Mouse (Mus musculus) heart, embryonic 13.5 days (tissue): ENCODE data around the gene Lingo1. TPM values are rescaled to one million over a fixed set of nuclear protein-coding genes. Genes with fewer than 3 reads are reported as not detected.

Experiments
- ATAC-seq: fragments of 200-750 bp; cut with Nextera tagmentation; 2 replicates; pipeline ENCODE4 v1.8.0; 2017; ENCODE audit warnings: moderate TSS enrichment; ENCODE audit not compliant: insufficient number of reproducible peaks, low FRiP score, low TSS enrichment; ENCODE audit errors: extremely low read depth
- H3K27ac ChIP-seq: fragments of 300-500 bp; sonication (generic); replicated peaks from 2 replicates; pipeline ENCODE4 v1.5.1; 2015; ENCODE audit warnings: moderate library complexity, mild to moderate bottlenecking, inconsistent platforms
- H3K27me3 ChIP-seq: fragments of 300-500 bp; sonication (generic); replicated peaks from 2 replicates; pipeline ENCODE4 v1.6.1; 2015; ENCODE audit warnings: mild to moderate bottlenecking, inconsistent platforms
- H3K36me3 ChIP-seq: fragments of 300-500 bp; sonication (generic); 2 replicates; pipeline ENCODE4 v1.6.1; 2015; ENCODE audit warnings: mild to moderate bottlenecking, inconsistent platforms
- H3K4me1 ChIP-seq: fragments of 300-500 bp; sonication (generic); 2 replicates; pipeline ENCODE4 v1.6.1; 2015; ENCODE audit warnings: inconsistent platforms
- H3K4me2 ChIP-seq: fragments of 300-500 bp; sonication (generic); 2 replicates; pipeline ENCODE4 v1.6.1; 2015; ENCODE audit warnings: inconsistent platforms, mild to moderate bottlenecking, moderate library complexity
- H3K4me3 ChIP-seq: fragments of 300-500 bp; sonication (generic); 2 replicates; pipeline ENCODE4 v1.5.1; 2015; ENCODE audit warnings: moderate library complexity, mild to moderate bottlenecking, inconsistent platforms
- H3K9ac ChIP-seq: fragments of 300-500 bp; sonication (generic); 2 replicates; pipeline ENCODE4 v1.6.1; 2015; ENCODE audit warnings: inconsistent platforms, mild to moderate bottlenecking, moderate library complexity
- H3K9me3 ChIP-seq: fragments of 300-500 bp; sonication (generic); 2 replicates; pipeline ENCODE4 v1.6.1; 2016; ENCODE audit warnings: inconsistent platforms
- WGBS: fragments of 180-500 bp; shearing (Covaris S2); methylation state at CpG from one replicate; pipeline ENCODE4 v1.1.7; 2015; ENCODE audit warnings: mixed read lengths; 5-methylcytosine and 5-hydroxymethylcytosine counted together
- polyA plus RNA-seq: library from polyadenylated mRNA; unstranded; fragments of >200 nt; fragmentation: Nextera tagmentation; extraction: Ambion mirVana; gene quantifications from 2 replicates; pipeline ENCODE4 v1.2.1, GENCODE M21; 2015

The Lingo1 gene
- polyA plus RNA-seq, 1 experiment from 2014 or later: 2.3 TPM

DNA sequence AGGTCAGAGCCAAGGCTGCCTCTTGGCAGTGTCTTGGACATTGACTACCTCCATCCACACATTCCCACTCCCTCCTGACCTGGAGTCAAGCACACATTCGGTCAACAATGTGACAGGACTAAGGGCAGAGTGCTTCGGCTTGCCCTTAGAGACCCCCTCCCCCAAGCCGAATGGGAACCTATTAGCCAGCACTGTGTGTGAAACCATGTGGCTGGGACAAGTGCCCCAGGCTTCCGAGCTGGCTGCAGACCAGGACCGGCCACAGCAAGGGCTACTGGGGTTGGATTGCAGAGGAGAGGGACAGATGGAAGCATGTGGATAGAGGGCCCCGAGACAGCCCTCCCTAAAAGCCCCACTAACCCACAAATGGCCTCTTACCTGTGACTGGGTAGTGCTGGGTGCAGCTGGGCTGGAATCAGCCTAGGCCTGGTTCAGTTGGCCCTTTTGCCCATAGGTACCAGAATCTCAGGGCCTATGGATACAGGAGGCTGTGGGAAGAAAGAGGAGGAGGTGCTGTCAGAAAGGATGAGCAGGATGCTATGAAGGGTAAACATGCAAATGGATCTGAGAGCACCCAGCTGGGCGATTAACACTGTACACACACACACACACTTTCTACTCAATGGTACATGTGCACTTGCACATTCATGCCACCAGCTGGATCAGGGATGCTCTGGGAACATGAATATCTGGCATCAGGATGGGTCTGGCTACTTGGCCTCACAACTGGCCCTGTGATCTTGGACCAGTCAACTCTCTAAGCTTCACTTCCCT is 20.9 kb downstream of the Lingo1 start:
- H3K9ac ChIP-seq: no peak overlapping the region
- H3K4me2 ChIP-seq: no peak overlapping the region
- no peak for ATAC-seq
- peaks cover 66% of the 10 kb centered on the region for H3K27me3 ChIP-seq
- H3K9me3 ChIP-seq: no peaks in the 10 kb centered on the region
- WGBS: 58% methylated on average over 7 of the region's 7 CpGs
- no peaks in the 10 kb centered on the region for H3K36me3 ChIP-seq
- H3K27ac ChIP-seq: no peak overlapping the region
- no peaks in the 10 kb centered on the region for H3K4me1 ChIP-seq
- H3K4me3 ChIP-seq: no peak overlapping the region

- H3K27me3 ChIP-seq: peaks cover 73% of the 10 kb centered on the region
- H3K4me3 ChIP-seq: no peak overlapping the region
- H3K4me2 ChIP-seq: no peak overlapping the region
- 37% methylated on average over 6 of the region's 6 CpGs for WGBS
- no peaks in the 10 kb centered on the region for H3K9me3 ChIP-seq
- no peak for ATAC-seq
- H3K9ac ChIP-seq: no peak overlapping the region
- no peak overlapping the region for H3K27ac ChIP-seq
- H3K36me3 ChIP-seq: no peaks in the 10 kb centered on the region
- no peaks in the 10 kb centered on the region for H3K4me1 ChIP-seq
Observed at GRCm38 (mm10) chr9:56774231-56774630, 22.0 kb downstream of the Lingo1 start.

DNA sequence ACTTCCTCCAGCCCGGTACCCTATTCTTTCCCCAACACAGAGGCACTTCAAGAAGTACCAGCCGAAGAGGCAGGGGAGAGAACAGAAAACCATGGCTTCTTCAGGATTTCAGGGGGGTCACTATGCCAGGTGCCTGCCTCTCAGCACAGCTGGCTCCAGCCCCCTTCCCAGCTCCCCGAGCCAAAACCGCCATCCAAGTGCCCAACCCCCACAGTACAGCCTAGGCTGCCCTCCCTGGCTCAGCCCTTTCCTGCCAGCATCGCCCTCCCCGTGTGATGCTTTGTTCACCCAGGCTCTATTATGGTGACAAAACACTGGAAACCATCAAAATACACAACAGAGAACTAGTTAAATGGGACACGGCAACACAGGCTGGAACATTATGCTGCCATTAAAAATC is 22.6 kb downstream of the Lingo1 start:
- Histone ChIP-seq H3K4me2 (no peak overlapping the region), H3K9ac (no peak overlapping the region)

DNA sequence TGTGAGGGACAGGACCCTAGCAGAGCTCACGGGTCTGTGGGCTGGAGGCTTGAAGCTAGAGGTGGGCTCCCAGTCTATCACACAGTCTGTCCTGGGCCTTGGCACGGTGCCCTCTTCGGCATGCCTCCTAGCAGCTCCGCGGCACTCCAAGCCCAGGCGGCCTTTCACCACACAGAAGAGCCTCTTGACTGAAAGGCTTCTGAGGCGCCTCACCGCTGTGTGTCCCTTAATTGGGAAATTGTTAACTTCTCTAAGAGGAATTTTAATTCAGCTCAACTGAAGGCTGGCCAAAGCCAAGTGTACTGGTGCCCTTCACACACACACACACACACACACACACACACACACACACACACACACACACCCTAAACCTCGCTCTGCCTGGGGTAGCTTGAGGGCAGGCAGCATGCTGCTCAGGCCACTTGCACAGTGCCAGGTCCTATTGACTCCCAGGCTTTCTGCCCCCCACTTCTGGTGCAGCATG is 28.6 kb downstream of the Lingo1 start:
- peaks cover 70% of the 10 kb centered on the region for H3K27me3 ChIP-seq
- H3K9ac ChIP-seq: no peak overlapping the region
- H3K4me3 ChIP-seq: no peak overlapping the region
- 50% methylated on average over 9 of the region's 9 CpGs for WGBS
- no peak for ATAC-seq
- H3K4me1 ChIP-seq: peaks cover 11% of the 10 kb centered on the region
- no peaks in the 10 kb centered on the region for H3K9me3 ChIP-seq
- H3K27ac ChIP-seq: 0 out of 2 replicates have a peak overlapping the region, but pooled peaks have one; percentile 3
- H3K4me2 ChIP-seq: no peak overlapping the region
- H3K36me3 ChIP-seq: no peaks in the 10 kb centered on the region

More for the DNA sequence above, 22.6 kb downstream of the Lingo1 start:
- Histone ChIP-seq H3K27me3 (peaks cover 76% of the 10 kb centered on the region), H3K36me3 (no peaks in the 10 kb centered on the region), H3K4me1 (no peaks in the 10 kb centered on the region), H3K4me3 (no peak overlapping the region), H3K27ac (no peak overlapping the region), H3K9me3 (no peaks in the 10 kb centered on the region)
- ATAC-seq: no peak
- 71% methylated on average over 7 of the region's 7 CpGs for WGBS

- Histone ChIP-seq H3K27me3 (peaks cover 66% of the 10 kb centered on the region), H3K36me3 (no peaks in the 10 kb centered on the region), H3K9ac (no peak overlapping the region), H3K4me1 (peaks cover 11% of the 10 kb centered on the region), H3K27ac (no peak overlapping the region), H3K4me2 (no peak overlapping the region), H3K4me3 (no peak overlapping the region), H3K9me3 (no peaks in the 10 kb centered on the region)
- ATAC-seq: no peak
- 66% methylated on average over 11 of the region's 11 CpGs for WGBS
Observed at GRCm38 (mm10) chr9:56766629-56767357, 29.5 kb downstream of the Lingo1 start.

GRCm38 (mm10) chr9:56762106-56762562 is 34.1 kb downstream of the Lingo1 start:
- peaks cover 74% of the 10 kb centered on the region for H3K27me3 ChIP-seq

GRCm38 (mm10) chr9:56757791-56758190 is 38.5 kb downstream of the Lingo1 start:
- Histone ChIP-seq H3K27me3 (peaks cover 74% of the 10 kb centered on the region), H3K9me3 (no peaks in the 10 kb centered on the region), H3K36me3 (no peaks in the 10 kb centered on the region), H3K4me1 (peaks cover 5% of the 10 kb centered on the region; the same call in 1 of the 2 replicates), H3K4me3 (no peak overlapping the region), H3K4me2 (peak overlapping the region; percentile 12; the same call in 1 of the 2 replicates), H3K27ac (no peak overlapping the region), H3K9ac (no peak overlapping the region)
- ATAC-seq: no peak
- 35% methylated on average over 11 of the region's 11 CpGs for WGBS

More at GRCm38 (mm10) chr9:56762106-56762562, 34.1 kb downstream of the Lingo1 start:
- no peak overlapping the region for H3K4me2 ChIP-seq
- H3K9me3 ChIP-seq: no peaks in the 10 kb centered on the region
- peaks cover 5% of the 10 kb centered on the region; the same call in 1 of the 2 replicates for H3K4me1 ChIP-seq
- ATAC-seq: no peak
- H3K9ac ChIP-seq: no peak overlapping the region
- H3K4me3 ChIP-seq: no peak overlapping the region
- no peaks in the 10 kb centered on the region for H3K36me3 ChIP-seq
- no peak overlapping the region for H3K27ac ChIP-seq
- 79% methylated on average over 9 of the region's 9 CpGs for WGBS

GRCm38 (mm10) chr9:56755119-56755518 is 41.1 kb downstream of the Lingo1 start:
- peaks cover 5% of the 10 kb centered on the region; the same call in 1 of the 2 replicates for H3K4me1 ChIP-seq
- H3K36me3 ChIP-seq: no peaks in the 10 kb centered on the region
- no peak overlapping the region for H3K4me2 ChIP-seq
- H3K27ac ChIP-seq: no peak overlapping the region
- H3K27me3 ChIP-seq: peaks cover 62% of the 10 kb centered on the region
- no peaks in the 10 kb centered on the region for H3K9me3 ChIP-seq
- no peak overlapping the region for H3K9ac ChIP-seq
- H3K4me3 ChIP-seq: no peak overlapping the region
- ATAC-seq: no peak
- 80% methylated on average over 5 of the region's 5 CpGs for WGBS

GRCm38 (mm10) chr9:56753386-56753785 is 42.9 kb downstream of the Lingo1 start:
- no peaks in the 10 kb centered on the region for H3K9me3 ChIP-seq
- no peak overlapping the region for H3K4me2 ChIP-seq
- H3K9ac ChIP-seq: no peak overlapping the region
- no peak overlapping the region for H3K27ac ChIP-seq
- no peak overlapping the region for H3K4me3 ChIP-seq
- no peaks in the 10 kb centered on the region for H3K36me3 ChIP-seq
- 66% methylated on average over 6 of the region's 6 CpGs for WGBS
- no peak for ATAC-seq
- H3K4me1 ChIP-seq: peaks cover 5% of the 10 kb centered on the region; the same call in 1 of the 2 replicates
- peaks cover 55% of the 10 kb centered on the region for H3K27me3 ChIP-seq

- Histone ChIP-seq H3K9me3 (no peaks in the 10 kb centered on the region), H3K27ac (no peak overlapping the region), H3K4me2 (no peak overlapping the region), H3K27me3 (peaks cover 30% of the 10 kb centered on the region), H3K4me3 (no peak overlapping the region), H3K9ac (no peak overlapping the region), H3K36me3 (no peaks in the 10 kb centered on the region), H3K4me1 (no peaks in the 10 kb centered on the region)
- WGBS: 62% methylated on average over 5 of the region's 5 CpGs
- no peak for ATAC-seq
Observed at GRCm38 (mm10) chr9:56748056-56748455, 48.2 kb downstream of the Lingo1 start.

DNA sequence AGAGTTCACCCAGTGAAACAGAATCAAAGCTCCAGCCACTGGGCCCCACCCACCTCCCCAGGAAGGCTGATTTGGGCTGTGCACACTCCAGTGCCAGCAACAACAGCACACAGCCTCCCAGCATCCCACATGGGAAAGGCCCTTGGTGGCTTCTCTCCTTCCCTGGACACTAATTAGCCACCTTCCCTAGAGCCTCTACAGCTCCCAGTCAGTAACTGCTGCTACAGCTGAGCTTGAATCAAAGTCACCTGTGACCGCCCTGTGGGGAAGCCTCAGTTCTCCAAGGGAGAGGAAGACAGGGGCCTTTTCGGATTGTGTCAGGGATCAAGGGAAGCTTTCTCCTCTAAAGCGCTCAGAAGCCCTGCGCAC is 49.4 kb downstream of the Lingo1 start:
- WGBS: 67% methylated on average over 4 of the region's 4 CpGs
- H3K9ac ChIP-seq: no peak overlapping the region
- H3K27ac ChIP-seq: no peak overlapping the region
- H3K9me3 ChIP-seq: no peaks in the 10 kb centered on the region
- no peaks in the 10 kb centered on the region for H3K36me3 ChIP-seq
- H3K27me3 ChIP-seq: peaks cover 21% of the 10 kb centered on the region
- no peak for ATAC-seq
- H3K4me3 ChIP-seq: no peak overlapping the region
- H3K4me1 ChIP-seq: no peaks in the 10 kb centered on the region
- H3K4me2 ChIP-seq: no peak overlapping the region
